Mouse (Mus musculus) spleen, postnatal 14 days (tissue): ENCODE data around the gene Zfp455.
"Not testable (repeated sequence)": the region's sequence is repeated elsewhere in the genome, so short reads cannot be mapped to it uniquely, and the experiment has no call there.

Source experiments
- DNase-seq, 2 experiments: peaks; one replicate each; pipeline ENCODE4 v3.0.0; 2021 to 2022; ENCODE audit warnings: low spot score in 2 of 2

Gene Zfp455

GRCm38 (mm10) chr13:67194340-67194894, at the start of gene Zfp455:
TSS of gene Zfp455 (plus strand) at chr13:67194506.
- peak in 1 of 2 experiments; percentile 2 for DNase-seq

GRCm38 (mm10) chr13:67166122-67166521, 28.2 kb upstream of the Zfp455 start:
- DNase-seq, result not testable (repeated sequence)

- DNase-seq, result peak; percentile 34 to 61
Observed at GRCm38 (mm10) chr13:67172991-67173722, 21.1 kb upstream of the Zfp455 start, which contains the start of gene Rsl1. TSS of gene Rsl1 (plus strand) at chr13:67173182.

- DNase-seq, result no peak
Observed at GRCm38 (mm10) chr13:67173723-67174055, 20.6 kb upstream of the Zfp455 start.

- DNase-seq, result no peak
Observed at GRCm38 (mm10) chr13:67201656-67202055, 7.3 kb downstream of the Zfp455 start.

- DNase-seq, result no peak
Observed at GRCm38 (mm10) chr13:67214015-67214607, 19.8 kb downstream of the Zfp455 start.
